Mouse (Mus musculus): ENCODE data around the gene Olfr730.

The Olfr730 gene

DNA sequence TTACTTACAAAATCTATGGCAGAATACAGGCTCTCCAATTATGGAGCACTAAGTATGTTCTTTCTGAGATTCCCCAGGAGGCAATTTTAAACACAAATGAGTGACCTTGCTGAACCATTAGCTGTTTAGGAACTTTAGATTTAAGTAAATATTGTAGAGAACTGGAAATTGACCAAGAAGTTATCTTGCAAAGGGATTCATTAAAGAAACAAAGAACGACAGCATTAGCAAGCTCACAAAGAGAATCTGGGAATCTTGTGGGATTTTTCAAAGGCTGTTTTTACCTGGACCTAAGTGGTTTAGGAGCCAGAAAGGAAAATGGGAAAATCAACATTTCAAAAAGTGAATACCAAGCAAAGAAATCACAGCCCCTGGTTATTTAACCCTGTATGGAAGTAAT is at the start of gene Olfr730:
Gene Olfr730, minus strand, starts transcription at position 101 of the 400 bp plus-strand sequence.
- Histone ChIP-seq H3K27me3 (ENCODE audit: control insufficient read depth, insufficient read depth, low read length, poor library complexity, severe bottlenecking) (no peaks in the 10 kb centered on the region), H3K36me3 (ENCODE audit: control insufficient read depth, insufficient read depth, low read length, poor library complexity, severe bottlenecking) (no peaks in the 10 kb centered on the region)
- no peak for DNase-seq (ENCODE audit: low read depth, low spot score)

DNA sequence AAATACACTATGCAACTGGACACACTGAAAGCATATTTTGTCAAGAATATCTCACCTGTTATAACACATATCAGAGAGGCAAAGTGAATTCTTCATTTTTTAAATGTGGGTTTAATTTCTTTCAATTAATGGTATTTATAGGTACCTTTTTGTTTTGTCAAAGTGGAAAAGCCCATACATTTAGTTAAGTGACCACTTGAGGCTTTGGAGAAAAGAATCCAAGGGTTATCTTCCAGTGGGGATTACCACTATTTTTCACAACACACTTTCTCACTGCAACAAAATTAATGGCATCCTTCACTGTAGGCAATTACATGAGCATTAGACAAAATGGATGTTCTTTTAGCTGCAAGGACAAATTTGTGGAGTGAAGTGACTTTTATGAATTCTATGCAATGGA is 35.2 kb downstream of the Olfr730 start, which contains the start of gene Olfr729:
Gene Olfr729, minus strand, starts transcription at position 101 of the 400 bp plus-strand sequence.
- DNase-seq (ENCODE audit: low read depth, low spot score) = no peak
- no peaks in the 10 kb centered on the region for H3K36me3 ChIP-seq (ENCODE audit: control insufficient read depth, insufficient read depth, low read length, poor library complexity, severe bottlenecking)
- H3K27me3 ChIP-seq (ENCODE audit: control insufficient read depth, insufficient read depth, low read length, poor library complexity, severe bottlenecking) = no peaks in the 10 kb centered on the region

DNA sequence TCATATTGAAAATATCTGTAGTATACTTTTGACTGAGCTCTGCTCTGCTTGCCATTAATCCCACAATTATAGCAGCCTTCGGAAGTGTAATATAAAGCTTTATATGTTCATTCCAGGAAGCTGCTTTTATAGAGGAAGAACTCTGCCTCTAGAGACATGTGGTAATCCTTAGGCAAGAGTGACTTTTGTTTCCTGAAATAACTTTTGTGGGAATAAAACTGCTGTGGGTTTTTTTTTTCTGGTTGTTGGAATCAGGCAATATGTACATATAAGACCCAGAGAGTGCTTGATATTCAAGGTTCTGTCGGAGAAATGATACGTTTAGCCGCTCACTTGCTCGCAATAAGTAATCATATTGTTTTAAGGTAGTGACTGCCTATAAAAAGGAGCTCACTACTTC is 45.4 kb downstream of the Olfr730 start, which contains the start of gene Olfr728:
Gene Olfr728, minus strand, starts transcription at position 101 of the 400 bp plus-strand sequence.
- no peaks in the 10 kb centered on the region for H3K36me3 ChIP-seq (ENCODE audit: control insufficient read depth, insufficient read depth, low read length, poor library complexity, severe bottlenecking)
- no peak for DNase-seq (ENCODE audit: low read depth, low spot score)
- H3K27me3 ChIP-seq (ENCODE audit: control insufficient read depth, insufficient read depth, low read length, poor library complexity, severe bottlenecking) = no peaks in the 10 kb centered on the region

All from splenic B cell, adult 2 months (primary cell).